Mouse (Mus musculus): ENCODE data around the gene Ogg1.

DNA sequence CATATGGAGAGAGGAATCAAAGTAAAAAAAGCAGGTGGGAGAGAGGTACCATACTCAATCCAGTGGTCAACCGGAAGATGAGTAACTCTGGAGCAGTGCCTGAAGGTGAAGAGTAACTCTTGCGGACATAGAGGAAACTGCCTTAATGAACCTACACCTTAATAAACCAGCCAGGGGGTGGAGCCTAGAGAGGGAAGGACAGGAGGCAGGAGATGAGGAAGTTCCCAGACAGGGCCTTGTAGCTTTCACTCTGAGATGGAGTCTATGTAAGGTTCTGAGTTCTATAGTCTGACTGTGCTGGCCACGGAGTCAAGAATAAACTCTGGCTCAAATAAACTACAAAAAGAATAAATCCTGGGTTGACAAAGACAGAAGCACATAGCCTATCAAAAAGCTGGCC is 41.8 kb upstream of the Ogg1 start:
- TF ChIP-seq TAL1 (conservative IDR thresholded peaks at IDR 0.05; ENCODE audit: low read depth, low read length) (no peak), CTCF (IDR thresholded peaks at IDR 0.05; ENCODE audit: low read depth, low read length) (no peak), GATA1 (IDR thresholded peaks at IDR 0.05; ENCODE audit: borderline replicate concordance, low read length) (no peak)
